Mouse (Mus musculus) G1E (cell line): ENCODE measurements around the gene Fgfr2. TPM values are rescaled to one million over a fixed set of nuclear protein-coding genes. Genes with fewer than 3 reads are reported as not detected.

Experiments used
- ATAC-seq: 2 replicates; pipeline ENCODE4 v1.8.0; 2016; ENCODE audit warnings: mild to moderate bottlenecking; ENCODE audit not compliant: insufficient number of reproducible peaks, poor library complexity, low FRiP score, severe bottlenecking; ENCODE audit errors: extremely low read depth
- DNase-seq: peaks from one replicate; pipeline ENCODE4 v3.0.0; 2012; ENCODE audit warnings: low spot score
- H3K27me3 ChIP-seq: 2 replicates; pipeline ENCODE4 v1.6.1; 2012; ENCODE audit warnings: mild to moderate bottlenecking, low read length, inconsistent platforms; ENCODE audit not compliant: insufficient read depth
- H3K36me3 ChIP-seq: replicated peaks from 2 replicates; pipeline ENCODE3; 2012; ENCODE audit warnings: mild to moderate bottlenecking, inconsistent platforms
- H3K4me1 ChIP-seq: 2 replicates; pipeline ENCODE4 v1.6.1; 2012; ENCODE audit warnings: low read depth, low read length, inconsistent platforms, mixed read lengths; ENCODE audit not compliant: insufficient read depth
- H3K4me3 ChIP-seq: 2 replicates; pipeline ENCODE4 v1.5.1; 2012; ENCODE audit warnings: low read depth, mild to moderate bottlenecking, inconsistent platforms, low read length, moderate library complexity, mixed read lengths
- H3K9me3 ChIP-seq: replicated peaks from 2 replicates; pipeline ENCODE4 v1.6.1; 2012; ENCODE audit warnings: inconsistent platforms
- CTCF ChIP-seq: IDR thresholded peaks from 2 replicates; pipeline ENCODE4 v1.5.1; 2012; ENCODE audit warnings: low read depth, low read length, inconsistent platforms, mixed read lengths
- GATA1 ChIP-seq: IDR thresholded peaks from 2 replicates; pipeline ENCODE4 v1.6.1; 2012; ENCODE audit warnings: borderline replicate concordance, low read length, inconsistent platforms, mixed read lengths
- GATA2 ChIP-seq: IDR thresholded peaks from 2 replicates; pipeline ENCODE4 v1.6.1; 2012; ENCODE audit warnings: low read depth, low read length, inconsistent platforms, borderline replicate concordance
- POLR2AphosphoS5 ChIP-seq: IDR thresholded peaks from 2 replicates; pipeline ENCODE4 v1.6.1; 2012; ENCODE audit warnings: low read depth, low read length, inconsistent platforms; ENCODE audit not compliant: insufficient replicate concordance
- TAL1 ChIP-seq: conservative IDR thresholded peaks from 2 replicates; pipeline ENCODE4 v1.6.1; 2012; ENCODE audit warnings: low read depth, low read length, inconsistent platforms, mixed read lengths
- polyA plus RNA-seq: library from polyadenylated mRNA; stranded (reverse); fragments of >175 nt; gene quantifications from 2 replicates; pipeline ENCODE4 v1.2.3, GENCODE M21; 2012
- total RNA-seq, 2 experiments: library from RNA; stranded (forward) in 1 of 2; stranded (reverse) in 1 of 2; fragments of 200-1000 nt in 1 of 2; fragments of >200 nt in 1 of 2; fragmentation: Nextera tagmentation in 1 of 2; gene quantifications; 2 replicates each; pipeline ENCODE4 v1.2.3; 2014 to 2017

Fgfr2 gene
- total and polyA plus RNA-seq, 3 experiments: 0.22 TPM; not detected in 2

GRCm38 (mm10) chr7:131223086-131223485 is 1900.1 kb downstream of the Fgfr2 start:
- ATAC-seq (no peak), DNase-seq (no peak)
- H3K27me3 ChIP-seq: no peaks in the 10 kb centered on the region
- no peaks in the 10 kb centered on the region for H3K36me3 ChIP-seq
- H3K9me3 ChIP-seq: peaks cover 35% of the 10 kb centered on the region
- no peaks in the 10 kb centered on the region for H3K4me1 ChIP-seq
- H3K4me3 ChIP-seq: no peak overlapping the region
- no peak for TF ChIP-seq GATA1
- TF ChIP-seq GATA2: no peak
- TF ChIP-seq POLR2AphosphoS5: no peak
- no peak for TF ChIP-seq TAL1
- TF ChIP-seq CTCF: no peak

GRCm38 (mm10) chr7:131187996-131188395 is 1935.2 kb downstream of the Fgfr2 start:
- Histone ChIP-seq H3K36me3 (no peaks in the 10 kb centered on the region), H3K9me3 (peaks cover 51% of the 10 kb centered on the region), H3K27me3 (no peaks in the 10 kb centered on the region), H3K4me1 (no peaks in the 10 kb centered on the region), H3K4me3 (no peak overlapping the region)
- DNase-seq (no peak), ATAC-seq (no peak)
- TF ChIP-seq CTCF (no peak), POLR2AphosphoS5 (no peak), GATA1 (no peak), TAL1 (no peak)

- TF ChIP-seq CTCF (no peak), GATA2 (no peak), POLR2AphosphoS5 (no peak), GATA1 (no peak), TAL1 (no peak)
- H3K4me1 ChIP-seq: no peaks in the 10 kb centered on the region
- H3K4me3 ChIP-seq: no peak overlapping the region
- no peaks in the 10 kb centered on the region for H3K36me3 ChIP-seq
- no peaks in the 10 kb centered on the region for H3K27me3 ChIP-seq
- H3K9me3 ChIP-seq: peaks cover 61% of the 10 kb centered on the region
- DNase-seq (no peak), ATAC-seq (no peak)
Measured at GRCm38 (mm10) chr7:131187047-131187446, 1936.1 kb downstream of the Fgfr2 start.

- Histone ChIP-seq H3K4me3 (no peak overlapping the region), H3K36me3 (no peaks in the 10 kb centered on the region), H3K27me3 (no peaks in the 10 kb centered on the region), H3K9me3 (peaks cover 74% of the 10 kb centered on the region), H3K4me1 (no peaks in the 10 kb centered on the region)
- ATAC-seq: no peak
- DNase-seq: no peak
- no peak for TF ChIP-seq POLR2AphosphoS5
- TF ChIP-seq CTCF: no peak
- TF ChIP-seq GATA2: no peak
- TF ChIP-seq GATA1: no peak
- TF ChIP-seq TAL1: no peak
Measured at GRCm38 (mm10) chr7:131184339-131184738, 1938.8 kb downstream of the Fgfr2 start.

GRCm38 (mm10) chr7:131182685-131183084 is 1940.5 kb downstream of the Fgfr2 start:
- Histone ChIP-seq H3K4me1 (no peaks in the 10 kb centered on the region), H3K36me3 (no peaks in the 10 kb centered on the region), H3K9me3 (peaks cover 75% of the 10 kb centered on the region), H3K27me3 (no peaks in the 10 kb centered on the region), H3K4me3 (no peak overlapping the region)
- TF ChIP-seq GATA1: no peak
- no peak for TF ChIP-seq CTCF
- no peak for TF ChIP-seq TAL1
- TF ChIP-seq POLR2AphosphoS5: no peak
- TF ChIP-seq GATA2: no peak
- no peak for ATAC-seq
- DNase-seq: no peak

- no peaks in the 10 kb centered on the region for H3K36me3 ChIP-seq
- no peaks in the 10 kb centered on the region for H3K4me1 ChIP-seq
- no peak for ATAC-seq
- DNase-seq: no peak
- no peaks in the 10 kb centered on the region for H3K27me3 ChIP-seq
- peaks cover 38% of the 10 kb centered on the region for H3K9me3 ChIP-seq
- TF ChIP-seq POLR2AphosphoS5: no peak
- TF ChIP-seq GATA2: no peak
- TF ChIP-seq CTCF: no peak
- no peak for TF ChIP-seq TAL1
- no peak for TF ChIP-seq GATA1
- no peak within 1 kb of the TSS for H3K4me3 ChIP-seq
Measured at GRCm38 (mm10) chr7:131174121-131174520, 1949.0 kb downstream of the Fgfr2 start, which contains the start of gene 5430419D17Rik. Gene 5430419D17Rik, plus strand, starts transcription at chr7:131174402.

GRCm38 (mm10) chr7:131169099-131169498 is 1954.1 kb downstream of the Fgfr2 start:
- Histone ChIP-seq H3K9me3 (peaks cover 30% of the 10 kb centered on the region), H3K4me1 (no peaks in the 10 kb centered on the region), H3K36me3 (no peaks in the 10 kb centered on the region), H3K27me3 (no peaks in the 10 kb centered on the region), H3K4me3 (no peak overlapping the region)
- ATAC-seq: no peak
- TF ChIP-seq GATA2 (no peak), POLR2AphosphoS5 (no peak), TAL1 (no peak), CTCF (no peak), GATA1 (no peak)
- no peak for DNase-seq
